Mouse (Mus musculus): ENCODE results near the gene Cmklr1. TPM values are rescaled to one million over a fixed set of nuclear protein-coding genes. Genes with fewer than 3 reads are reported as not detected.

Cmklr1 gene
- total and polyA plus RNA-seq, 3 experiments: 22.0 to 42.0 (median 28.5) TPM

DNA sequence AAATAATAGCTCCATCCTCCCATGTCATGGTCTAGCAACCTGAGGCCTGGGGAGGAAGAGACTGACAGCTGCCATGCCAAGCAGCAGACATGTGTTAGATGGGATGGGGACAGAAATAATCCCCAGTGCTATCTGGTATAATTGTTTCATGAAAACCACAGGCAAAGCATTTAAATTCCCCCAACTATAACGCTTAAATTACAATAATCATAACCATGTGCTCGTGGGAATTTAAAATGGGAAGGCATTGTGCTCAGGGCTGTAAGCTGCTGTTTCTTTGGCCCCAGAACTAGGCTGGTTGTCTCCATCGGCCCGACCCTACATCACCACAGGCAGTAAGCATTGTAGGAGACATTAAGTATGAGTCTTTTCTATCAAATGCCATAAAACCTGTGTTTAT, 49.4 kb downstream of the Cmklr1 start:
- 83% methylated on average over 4 of the region's 4 CpGs for WGBS
- H3K27me3 ChIP-seq (ENCODE audit: control insufficient read depth, insufficient read depth, low read length): no peaks in the 10 kb centered on the region
- intact Hi-C loops (cut with DNase I): no loop called here
- TF ChIP-seq POLR2A (IDR thresholded peaks at IDR 0.05; ENCODE audit: insufficient read depth, low read depth, low read length): no peak
- TF ChIP-seq CTCF (IDR thresholded peaks at IDR 0.05): no peak
- no peak for TF ChIP-seq EP300 (IDR thresholded peaks at IDR 0.05; ENCODE audit: insufficient read depth, low read depth, low read length)
- no peaks in the 10 kb centered on the region for H3K4me1 ChIP-seq (ENCODE audit: control insufficient read depth, insufficient read depth, low read length)
- H3K4me3 ChIP-seq: no peak overlapping the region
- no peaks in the 10 kb centered on the region for H3K36me3 ChIP-seq (ENCODE audit: control insufficient read depth, insufficient read depth, low read length)
- no peak overlapping the region for H3K9ac ChIP-seq (ENCODE audit: low read depth, low read length)
- H3K79me2 ChIP-seq (replicated peaks; ENCODE audit: control insufficient read depth, insufficient read depth, low read length): no peaks in the 10 kb centered on the region
- no peak overlapping the region for H3K27ac ChIP-seq
- DNase-seq: no peak

DNA sequence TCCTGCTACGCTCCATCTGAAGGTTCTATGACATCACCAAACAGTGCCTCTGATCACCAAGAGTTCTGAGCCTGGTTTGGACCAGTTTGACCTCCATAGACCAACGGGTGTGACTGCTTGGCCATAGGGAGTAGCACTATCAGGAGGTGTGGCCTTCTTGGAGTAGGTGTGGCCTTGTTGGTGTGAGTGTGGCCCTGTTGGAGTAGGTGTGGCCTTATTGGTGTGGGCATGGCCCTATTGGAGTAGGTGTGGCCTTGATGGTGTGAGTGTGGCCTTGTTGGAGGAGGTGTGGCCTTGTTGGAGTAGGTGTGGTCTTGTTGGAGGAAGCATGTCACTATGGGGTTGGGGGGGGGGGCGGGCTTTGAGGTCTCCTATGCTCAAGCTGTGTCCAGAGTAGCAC, 50.0 kb downstream of the Cmklr1 start:
- DNase-seq: no peak
- Histone ChIP-seq H3K4me3 (no peak overlapping the region), H3K27ac (no peak overlapping the region), H3K27me3 (ENCODE audit: control insufficient read depth, insufficient read depth, low read length) (no peaks in the 10 kb centered on the region), H3K36me3 (ENCODE audit: control insufficient read depth, insufficient read depth, low read length) (no peaks in the 10 kb centered on the region), H3K4me1 (ENCODE audit: control insufficient read depth, insufficient read depth, low read length) (no peaks in the 10 kb centered on the region), H3K9ac (ENCODE audit: low read depth, low read length) (no peak overlapping the region), H3K79me2 (replicated peaks; ENCODE audit: control insufficient read depth, insufficient read depth, low read length) (no peaks in the 10 kb centered on the region)
- intact Hi-C loops (cut with DNase I): no loop called here
- TF ChIP-seq EP300 (IDR thresholded peaks at IDR 0.05; ENCODE audit: insufficient read depth, low read depth, low read length) (no peak), CTCF (IDR thresholded peaks at IDR 0.05) (no peak), POLR2A (IDR thresholded peaks at IDR 0.05; ENCODE audit: insufficient read depth, low read depth, low read length) (no peak)
- WGBS: 80% methylated on average over 3 of the region's 3 CpGs

DNA sequence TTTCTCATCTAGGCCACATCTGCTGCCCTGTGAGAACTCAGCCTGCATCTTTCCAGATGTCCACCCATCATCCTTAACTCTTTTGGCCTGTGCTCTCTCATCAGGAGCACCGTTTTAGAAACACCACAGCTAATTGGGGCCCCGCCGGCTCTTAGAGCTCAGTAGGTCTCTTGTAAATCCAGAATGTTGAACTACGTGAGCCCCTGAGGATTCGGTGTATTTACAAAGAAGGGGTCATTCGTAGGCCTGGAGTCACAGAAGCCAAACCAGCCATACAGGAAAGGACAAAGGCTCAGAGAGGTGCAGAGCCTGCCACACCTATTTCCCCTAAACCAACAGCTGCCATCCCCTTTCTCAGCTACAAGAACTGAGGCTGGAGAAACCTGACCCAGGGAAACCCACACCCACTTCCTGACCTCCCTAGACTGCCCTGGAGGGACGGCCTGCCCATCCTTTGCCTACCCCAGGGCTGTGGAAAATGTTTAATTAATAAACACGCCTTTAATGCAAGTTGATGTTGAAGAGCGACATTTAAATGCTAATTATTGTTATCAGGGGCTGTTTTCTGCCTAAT, 53.4 kb downstream of the Cmklr1 start:
- Histone ChIP-seq H3K4me3 (no peak overlapping the region), H3K27ac (no peak overlapping the region), H3K4me1 (ENCODE audit: control insufficient read depth, insufficient read depth, low read length) (no peaks in the 10 kb centered on the region), H3K79me2 (replicated peaks; ENCODE audit: control insufficient read depth, insufficient read depth, low read length) (no peaks in the 10 kb centered on the region), H3K27me3 (ENCODE audit: control insufficient read depth, insufficient read depth, low read length) (no peaks in the 10 kb centered on the region), H3K36me3 (ENCODE audit: control insufficient read depth, insufficient read depth, low read length) (no peaks in the 10 kb centered on the region), H3K9ac (ENCODE audit: low read depth, low read length) (no peak overlapping the region)
- TF ChIP-seq EP300 (IDR thresholded peaks at IDR 0.05; ENCODE audit: insufficient read depth, low read depth, low read length) (no peak), CTCF (IDR thresholded peaks at IDR 0.05) (no peak), POLR2A (IDR thresholded peaks at IDR 0.05; ENCODE audit: insufficient read depth, low read depth, low read length) (no peak)
- DNase-seq: no peak
- 66% methylated on average over 9 of the region's 9 CpGs for WGBS
- intact Hi-C loops (cut with DNase I): no loop called here

DNA sequence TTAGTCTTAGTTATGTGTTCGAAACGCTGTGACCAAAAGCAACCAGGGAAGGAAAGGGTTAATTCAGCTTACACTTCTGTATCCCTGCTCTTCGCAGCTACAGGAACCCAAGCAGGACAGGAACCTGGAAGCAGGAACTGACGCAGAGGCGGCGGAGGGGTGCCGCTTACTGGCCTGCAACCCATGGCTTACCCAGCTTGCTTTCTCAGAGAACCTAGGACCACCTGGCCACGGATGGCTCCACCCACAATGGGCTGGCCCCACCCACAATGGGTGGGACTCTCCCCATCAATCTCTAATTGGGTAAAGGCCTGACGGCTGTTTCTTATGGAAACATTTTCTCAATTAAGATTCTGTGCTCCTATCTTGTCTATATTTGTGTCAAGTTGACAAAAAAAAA, 54.0 kb downstream of the Cmklr1 start:
- 82% methylated on average over 9 of the region's 9 CpGs for WGBS
- H3K4me1 ChIP-seq (ENCODE audit: control insufficient read depth, insufficient read depth, low read length): no peaks in the 10 kb centered on the region
- no peak overlapping the region for H3K9ac ChIP-seq (ENCODE audit: low read depth, low read length)
- intact Hi-C loops (cut with DNase I): no loop called here
- no peaks in the 10 kb centered on the region for H3K27me3 ChIP-seq (ENCODE audit: control insufficient read depth, insufficient read depth, low read length)
- H3K79me2 ChIP-seq (replicated peaks; ENCODE audit: control insufficient read depth, insufficient read depth, low read length): no peaks in the 10 kb centered on the region
- no peak overlapping the region for H3K27ac ChIP-seq
- no peak for DNase-seq
- no peaks in the 10 kb centered on the region for H3K36me3 ChIP-seq (ENCODE audit: control insufficient read depth, insufficient read depth, low read length)
- no peak for TF ChIP-seq CTCF (IDR thresholded peaks at IDR 0.05)
- H3K4me3 ChIP-seq: no peak overlapping the region

DNA sequence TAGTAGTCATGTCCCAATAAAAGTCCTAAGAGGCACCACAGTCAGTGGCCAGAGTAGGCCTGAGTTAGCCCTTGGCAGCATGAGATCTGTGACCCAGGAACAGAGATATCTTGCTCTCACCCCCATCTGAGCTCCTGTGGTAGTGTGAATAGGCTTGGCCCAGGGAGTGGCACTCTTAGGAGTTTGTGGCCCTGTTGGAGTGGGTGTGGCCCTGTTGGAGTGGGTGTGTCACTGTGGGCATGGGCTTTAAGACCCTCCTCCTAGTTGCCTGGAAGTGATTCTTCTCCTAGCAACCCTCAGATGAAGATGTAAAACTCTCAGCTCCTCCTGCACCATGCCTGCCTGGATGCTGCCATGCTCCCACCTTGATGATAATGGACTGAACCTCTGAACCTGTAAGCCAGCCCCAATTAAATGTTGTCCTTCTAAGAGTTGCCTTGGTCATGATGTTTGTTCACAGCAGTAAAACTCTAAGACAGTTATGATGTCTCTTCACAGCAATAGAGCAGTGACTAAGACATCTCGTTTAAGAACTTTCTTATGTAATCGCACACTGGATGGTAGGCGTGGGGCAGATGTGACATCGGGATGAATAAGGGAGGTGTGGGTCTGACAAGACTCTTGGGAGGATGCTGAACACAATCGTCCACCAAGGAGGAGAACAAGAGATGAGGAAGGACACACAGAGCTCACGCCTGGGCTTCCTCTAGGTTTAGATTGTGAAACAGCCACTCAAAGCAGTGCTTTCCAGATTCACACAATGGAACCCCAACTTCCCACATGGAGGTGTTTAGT, 56.1 kb downstream of the Cmklr1 start:
- no peak for TF ChIP-seq POLR2A (IDR thresholded peaks at IDR 0.05; ENCODE audit: insufficient read depth, low read depth, low read length)
- no peak for TF ChIP-seq EP300 (IDR thresholded peaks at IDR 0.05; ENCODE audit: insufficient read depth, low read depth, low read length)
- no peak overlapping the region for H3K9ac ChIP-seq (ENCODE audit: low read depth, low read length)
- WGBS: 76% methylated on average over 6 of the region's 6 CpGs
- intact Hi-C loops (cut with DNase I): no loop called here
- no peak for DNase-seq
- H3K27ac ChIP-seq: no peak overlapping the region
- H3K79me2 ChIP-seq (replicated peaks; ENCODE audit: control insufficient read depth, insufficient read depth, low read length): no peaks in the 10 kb centered on the region
- no peaks in the 10 kb centered on the region for H3K4me1 ChIP-seq (ENCODE audit: control insufficient read depth, insufficient read depth, low read length)
- H3K4me3 ChIP-seq: no peak overlapping the region
- H3K27me3 ChIP-seq (ENCODE audit: control insufficient read depth, insufficient read depth, low read length): no peaks in the 10 kb centered on the region
- no peaks in the 10 kb centered on the region for H3K36me3 ChIP-seq (ENCODE audit: control insufficient read depth, insufficient read depth, low read length)

DNA sequence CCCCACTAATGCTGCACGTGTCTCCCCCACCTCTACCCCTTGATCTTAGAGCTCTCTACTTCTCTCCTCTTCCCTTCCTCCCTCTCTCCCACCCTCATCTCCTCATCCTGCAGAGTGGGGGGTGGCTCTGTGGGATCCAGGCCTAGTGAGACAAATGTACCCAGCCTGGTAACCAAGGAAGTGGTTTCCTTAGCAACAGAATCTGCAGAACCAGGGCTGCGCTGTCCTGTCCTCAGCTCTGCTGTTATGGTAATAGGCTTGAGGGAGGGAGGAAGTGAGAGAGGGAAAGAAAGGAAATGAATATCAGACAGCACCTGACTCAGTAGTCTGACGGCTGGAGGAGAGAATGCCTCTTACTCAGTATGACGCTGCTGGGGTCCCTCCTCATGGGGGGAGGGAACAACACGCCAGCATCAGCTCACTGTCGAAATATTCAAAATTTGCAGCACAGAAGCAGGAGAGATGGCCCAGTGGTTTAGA, 58.4 kb downstream of the Cmklr1 start:
- no peaks in the 10 kb centered on the region for H3K4me1 ChIP-seq (ENCODE audit: control insufficient read depth, insufficient read depth, low read length)
- no peak overlapping the region for H3K27ac ChIP-seq
- no peak for DNase-seq
- no peak overlapping the region for H3K4me3 ChIP-seq
- 25% methylated on average over 6 of the region's 6 CpGs for WGBS
- intact Hi-C loops (cut with DNase I): no loop called here
- H3K36me3 ChIP-seq (ENCODE audit: control insufficient read depth, insufficient read depth, low read length): no peaks in the 10 kb centered on the region
- no peaks in the 10 kb centered on the region for H3K27me3 ChIP-seq (ENCODE audit: control insufficient read depth, insufficient read depth, low read length)
- TF ChIP-seq CTCF (IDR thresholded peaks at IDR 0.05) (no peak), EP300 (IDR thresholded peaks at IDR 0.05; ENCODE audit: insufficient read depth, low read depth, low read length) (no peak), POLR2A (IDR thresholded peaks at IDR 0.05; ENCODE audit: insufficient read depth, low read depth, low read length) (no peak)
- no peaks in the 10 kb centered on the region for H3K79me2 ChIP-seq (replicated peaks; ENCODE audit: control insufficient read depth, insufficient read depth, low read length)
- H3K9ac ChIP-seq (ENCODE audit: low read depth, low read length): no peak overlapping the region
